Mouse (Mus musculus) midbrain, embryonic 11.5 days (tissue): ENCODE results near the gene Ripor3. TPM values are rescaled to one million over a fixed set of nuclear protein-coding genes. Genes with fewer than 3 reads are reported as not detected.

Experiments
- ATAC-seq: fragments of 200-750 bp; cut with Nextera tagmentation; 2 replicates; pipeline ENCODE4 v1.8.0; 2017; ENCODE audit warnings: moderate TSS enrichment, moderate library complexity; ENCODE audit not compliant: low FRiP score
- DNase-seq: peaks from one replicate; pipeline ENCODE4 v3.0.0; 2015; ENCODE audit warnings: low spot score; ENCODE audit errors: missing footprints
- H3K27ac ChIP-seq: fragments of 300-500 bp; sonication (generic); 2 replicates; pipeline ENCODE4 v1.5.1; 2014; ENCODE audit warnings: low read depth, low read length
- H3K27me3 ChIP-seq: fragments of 300-500 bp; sonication (generic); 2 replicates; pipeline ENCODE4 v1.6.1; 2014; ENCODE audit warnings: mild to moderate bottlenecking, low read length, moderate library complexity, mixed read lengths; ENCODE audit not compliant: control insufficient read depth, insufficient read depth
- H3K36me3 ChIP-seq: fragments of 300-500 bp; sonication (generic); 2 replicates; pipeline ENCODE4 v1.6.1; 2014; ENCODE audit warnings: mild to moderate bottlenecking, low read length, moderate library complexity, mixed read lengths; ENCODE audit not compliant: control insufficient read depth, insufficient read depth
- H3K4me1 ChIP-seq: fragments of 300-500 bp; sonication (generic); 2 replicates; pipeline ENCODE4 v1.6.1; 2014; ENCODE audit warnings: low read length; ENCODE audit not compliant: control insufficient read depth, insufficient read depth
- H3K4me2 ChIP-seq: fragments of 300-500 bp; sonication (generic); 2 replicates; pipeline ENCODE4 v1.6.1; 2014; ENCODE audit warnings: mild to moderate bottlenecking, moderate library complexity
- H3K4me3 ChIP-seq: fragments of 300-500 bp; sonication (generic); 2 replicates; pipeline ENCODE4 v1.5.1; 2014; ENCODE audit warnings: low read depth, low read length
- H3K9ac ChIP-seq: fragments of 300-500 bp; sonication (generic); 2 replicates; pipeline ENCODE4 v1.6.1; 2014; ENCODE audit warnings: low read length
- H3K9me3 ChIP-seq: fragments of 300-500 bp; sonication (generic); 2 replicates; pipeline ENCODE4 v1.6.1; 2016; ENCODE audit warnings: low read length; ENCODE audit not compliant: control insufficient read depth
- WGBS: fragments of 180-500 bp; shearing (Covaris S2); extraction: QIAGEN DNeasy Blood & Tissue Kit; methylation state at CpG from one replicate; pipeline ENCODE4 v1.1.7; 2014; 5-methylcytosine and 5-hydroxymethylcytosine counted together
- polyA plus RNA-seq: library from polyadenylated mRNA; unstranded; fragments of >200 nt; fragmentation: Nextera tagmentation; extraction: Ambion mirVana; gene quantifications from 2 replicates; pipeline ENCODE4 v1.2.1, GENCODE M21; 2014

Ripor3 gene
- polyA plus RNA-seq, 1 experiment from 2014 or later = 0.57 TPM

DNA sequence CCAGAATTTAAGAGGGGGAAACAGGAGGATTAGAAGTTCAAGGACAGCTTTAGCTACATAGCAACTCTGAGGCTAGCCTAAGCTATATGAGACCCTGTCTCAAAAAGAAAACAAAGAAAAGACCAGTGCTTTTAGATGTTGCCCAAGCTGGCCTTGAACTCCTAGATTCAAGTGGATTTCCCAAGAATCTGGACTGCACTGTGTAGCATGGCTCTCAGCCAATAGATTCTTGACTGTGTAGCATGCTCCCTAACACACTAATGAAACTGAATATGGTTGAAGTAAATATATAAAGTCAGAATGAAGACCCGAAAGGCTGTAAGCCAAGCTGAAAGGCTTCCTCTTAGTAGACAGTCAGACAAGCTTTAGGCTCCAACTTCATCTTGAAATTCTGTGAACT, 41.7 kb upstream of the Ripor3 start:
- no peak for ATAC-seq

DNA sequence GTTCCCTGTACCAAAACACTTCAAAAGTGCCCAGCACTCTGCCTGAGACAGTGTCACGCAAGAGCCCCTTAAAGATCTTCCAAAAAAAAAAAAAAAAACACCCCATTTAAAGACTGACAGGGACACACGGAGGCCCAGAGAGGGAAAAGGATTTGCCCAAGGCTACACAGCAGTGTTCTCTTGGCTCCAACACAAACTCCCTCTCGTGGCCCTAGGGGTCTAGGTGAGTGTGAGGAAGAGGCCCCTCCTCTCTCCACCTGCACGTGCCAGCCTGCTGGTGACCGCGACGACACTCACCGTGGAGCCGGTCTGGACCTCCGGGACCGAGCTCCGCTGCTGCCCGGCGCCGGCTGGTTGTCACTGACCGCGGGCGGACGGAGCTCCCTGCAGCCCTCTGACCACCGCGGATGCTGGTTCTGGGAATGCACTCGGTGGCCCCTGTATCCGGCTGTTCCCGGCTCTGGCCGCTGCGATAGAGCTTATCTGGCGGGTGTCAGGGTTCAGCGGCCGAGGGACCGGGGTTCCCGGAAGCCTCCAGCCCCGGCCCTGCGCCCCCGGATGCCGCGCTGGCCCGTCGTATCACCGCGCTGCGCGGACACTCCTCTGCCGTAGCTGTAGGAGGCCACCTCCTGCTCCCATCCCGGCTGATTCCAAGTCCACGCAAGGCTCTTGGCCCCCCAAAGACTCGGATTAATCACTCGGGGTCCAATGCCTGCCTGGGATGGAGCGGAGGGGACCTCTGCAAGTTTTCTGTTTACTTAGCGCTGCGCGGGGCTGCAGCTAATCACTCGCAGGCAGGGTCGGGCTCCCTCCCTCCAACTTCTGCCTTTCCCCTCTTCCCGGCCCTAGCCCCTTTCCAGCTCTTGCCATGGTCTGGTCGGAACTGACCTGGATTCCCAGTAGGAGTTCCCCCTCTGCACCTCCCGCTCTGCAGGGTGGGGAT, 39.9 kb upstream of the Ripor3 start:
- ATAC-seq (peak; percentile 58), DNase-seq (peak; percentile 95)
- peak overlapping the region; percentile 93 for H3K4me2 ChIP-seq
- WGBS = under 1% methylated on average over 56 of the region's 56 CpGs
- no peak overlapping the region for H3K27ac ChIP-seq
- H3K27me3 ChIP-seq = peaks cover 30% of the 10 kb centered on the region
- no peaks in the 10 kb centered on the region for H3K9me3 ChIP-seq
- H3K4me3 ChIP-seq = peak overlapping the region; percentile 38
- peaks cover 10% of the 10 kb centered on the region for H3K4me1 ChIP-seq
- H3K9ac ChIP-seq = peak overlapping the region; percentile 43
- no peaks in the 10 kb centered on the region for H3K36me3 ChIP-seq

More for the DNA sequence above, 41.7 kb upstream of the Ripor3 start:
- DNase-seq = no peak
- no peak overlapping the region for H3K4me3 ChIP-seq
- H3K9me3 ChIP-seq = no peaks in the 10 kb centered on the region
- peaks cover 7% of the 10 kb centered on the region; the same call in 1 of the 2 replicates for H3K4me1 ChIP-seq
- no peak overlapping the region for H3K4me2 ChIP-seq
- H3K36me3 ChIP-seq = no peaks in the 10 kb centered on the region
- no peak overlapping the region for H3K9ac ChIP-seq
- peaks cover 30% of the 10 kb centered on the region for H3K27me3 ChIP-seq
- 94% methylated on average over 1 of the region's 1 CpGs for whole genome bisulfite sequencing
- H3K27ac ChIP-seq = no peak overlapping the region

DNA sequence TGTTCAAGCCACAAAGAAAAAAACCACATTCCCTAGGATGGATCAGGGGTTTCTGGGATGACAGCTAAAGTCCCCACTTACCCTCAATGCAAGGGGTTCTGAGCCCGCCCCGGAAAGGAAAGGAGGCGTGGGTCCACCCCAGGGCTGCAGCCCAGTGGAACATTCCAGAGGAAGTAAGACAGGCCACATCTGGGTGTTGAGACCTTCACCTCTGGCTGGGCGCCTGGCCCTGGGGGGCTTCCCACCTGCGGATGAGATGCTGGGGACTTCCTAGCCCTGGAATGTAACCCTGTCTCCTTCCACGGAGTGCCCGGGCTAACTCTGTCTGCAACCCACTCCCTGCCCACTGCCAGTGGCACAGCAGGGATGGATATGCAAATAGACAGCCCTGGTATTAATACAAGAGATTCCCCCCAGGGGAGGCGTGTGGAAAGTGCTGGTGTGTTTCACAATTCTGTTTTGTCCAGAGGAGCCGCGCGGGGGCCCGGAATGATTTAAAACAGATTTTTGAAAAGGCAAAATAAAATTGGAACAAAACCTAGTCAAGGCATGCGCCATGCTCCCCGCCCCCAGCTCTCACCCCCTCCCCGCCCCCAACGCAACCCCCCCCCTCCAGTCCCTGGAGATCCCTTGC, 38.7 kb upstream of the Ripor3 start:
- H3K4me1 ChIP-seq = peaks cover 10% of the 10 kb centered on the region
- peak overlapping the region; percentile 93 for H3K4me2 ChIP-seq
- H3K27ac ChIP-seq = no peak overlapping the region
- H3K36me3 ChIP-seq = no peaks in the 10 kb centered on the region
- ATAC-seq (no peak; the same call in 1 of the 2 replicates), DNase-seq (no peak)
- WGBS = 15% methylated on average over 16 of the region's 16 CpGs
- peaks cover 30% of the 10 kb centered on the region for H3K27me3 ChIP-seq
- no peak overlapping the region for H3K9ac ChIP-seq
- H3K4me3 ChIP-seq = peak overlapping the region; percentile 14; the same call in 1 of the 2 replicates
- H3K9me3 ChIP-seq = no peaks in the 10 kb centered on the region

DNA sequence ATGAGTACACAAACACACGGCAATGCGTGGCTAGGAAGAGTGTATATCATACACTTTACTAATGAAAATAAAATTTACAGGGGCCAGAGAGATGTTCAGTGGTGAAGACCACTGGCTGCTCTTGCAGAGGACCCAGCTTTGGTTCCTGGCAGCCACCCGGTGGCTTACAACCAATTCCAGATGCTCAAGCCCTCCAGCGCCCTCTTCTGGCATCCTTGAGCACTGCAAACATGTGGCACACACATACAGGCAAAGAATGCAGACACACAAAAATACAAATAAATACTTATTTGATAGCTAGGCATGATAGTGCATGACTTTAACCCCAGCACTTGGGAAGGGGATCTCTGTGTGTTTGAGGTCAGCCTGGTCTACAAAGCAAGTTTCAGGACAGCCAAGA, 36.0 kb upstream of the Ripor3 start:
- WGBS = 78% methylated on average over 4 of the region's 4 CpGs
- Histone ChIP-seq H3K4me2 (no peak overlapping the region), H3K4me3 (no peak overlapping the region), H3K27ac (no peak overlapping the region), H3K27me3 (peaks cover 30% of the 10 kb centered on the region), H3K4me1 (peaks cover 10% of the 10 kb centered on the region), H3K9ac (no peak overlapping the region), H3K36me3 (no peaks in the 10 kb centered on the region), H3K9me3 (no peaks in the 10 kb centered on the region)
- DNase-seq (no peak), ATAC-seq (no peak)

- 20% methylated on average over 5 of the region's 5 CpGs for WGBS
- peaks cover 10% of the 10 kb centered on the region for H3K4me1 ChIP-seq
- no peak overlapping the region for H3K27ac ChIP-seq
- ATAC-seq (no peak), DNase-seq (no peak)
- peaks cover 23% of the 10 kb centered on the region for H3K27me3 ChIP-seq
- no peak overlapping the region for H3K9ac ChIP-seq
- H3K9me3 ChIP-seq = no peaks in the 10 kb centered on the region
- H3K4me3 ChIP-seq = no peak overlapping the region
- no peaks in the 10 kb centered on the region for H3K36me3 ChIP-seq
- H3K4me2 ChIP-seq = no peak overlapping the region
Observed at GRCm38 (mm10) chr2:168045771-168046170, 35.4 kb upstream of the Ripor3 start.

GRCm38 (mm10) chr2:168045357-168045756, 34.9 kb upstream of the Ripor3 start:
- 67% methylated on average over 13 of the region's 13 CpGs for WGBS
- Histone ChIP-seq H3K36me3 (no peaks in the 10 kb centered on the region), H3K4me2 (no peak overlapping the region), H3K27ac (no peak overlapping the region), H3K9me3 (no peaks in the 10 kb centered on the region), H3K4me1 (peaks cover 7% of the 10 kb centered on the region), H3K9ac (no peak overlapping the region), H3K27me3 (peaks cover 18% of the 10 kb centered on the region), H3K4me3 (no peak overlapping the region)
- DNase-seq (no peak), ATAC-seq (no peak)

- 79% methylated on average over 10 of the region's 10 CpGs for WGBS
- Histone ChIP-seq H3K9ac (no peak overlapping the region), H3K4me1 (peaks cover 4% of the 10 kb centered on the region; the same call in 1 of the 2 replicates), H3K27ac (no peak overlapping the region), H3K36me3 (no peaks in the 10 kb centered on the region), H3K9me3 (no peaks in the 10 kb centered on the region), H3K27me3 (peaks cover 13% of the 10 kb centered on the region), H3K4me2 (no peak overlapping the region), H3K4me3 (no peak overlapping the region)
- no peak for DNase-seq
- no peak for ATAC-seq
Observed at GRCm38 (mm10) chr2:168044681-168045287, 34.4 kb upstream of the Ripor3 start.

DNA sequence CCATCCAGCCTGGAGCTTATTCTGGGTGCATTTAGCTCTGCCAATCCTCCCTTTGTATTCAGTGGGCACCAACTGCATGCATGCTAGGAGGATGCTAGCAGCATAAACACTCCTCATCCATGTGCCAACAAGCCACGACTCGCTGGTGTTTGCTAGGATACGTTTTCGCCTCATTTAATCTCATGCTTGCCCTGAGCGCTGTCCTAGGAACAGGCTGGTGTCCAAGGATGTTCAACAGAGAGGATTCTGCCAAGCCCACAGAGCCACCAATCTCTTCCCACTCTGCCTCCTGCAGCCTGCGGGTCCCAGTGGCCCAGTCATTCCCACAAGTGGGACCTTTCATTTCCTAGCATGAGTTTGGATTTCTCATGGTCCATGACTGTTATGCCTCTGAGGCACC, 31.6 kb upstream of the Ripor3 start:
- no peak overlapping the region for H3K9ac ChIP-seq
- ATAC-seq (no peak), DNase-seq (peak; percentile 14)
- H3K36me3 ChIP-seq = no peaks in the 10 kb centered on the region
- 83% methylated on average over 6 of the region's 6 CpGs for WGBS
- H3K4me1 ChIP-seq = peaks cover 3% of the 10 kb centered on the region; the same call in 1 of the 2 replicates
- H3K27me3 ChIP-seq = no peaks in the 10 kb centered on the region; the same call in 1 of the 2 replicates
- H3K4me3 ChIP-seq = no peak overlapping the region
- H3K27ac ChIP-seq = no peak overlapping the region
- H3K4me2 ChIP-seq = no peak overlapping the region
- no peaks in the 10 kb centered on the region for H3K9me3 ChIP-seq
